Mouse (Mus musculus) limb, embryonic 11.5 days (tissue): ENCODE results near the gene Wdr37. TPM values are rescaled to one million over a fixed set of nuclear protein-coding genes. Genes with fewer than 3 reads are reported as not detected.
"Not testable (repeated sequence)": the region's sequence is repeated elsewhere in the genome, so short reads cannot be mapped to it uniquely, and the experiment has no call there.

Experiments used
- ATAC-seq: fragments of 200-750 bp; cut with Nextera tagmentation; 2 replicates; pipeline ENCODE4 v1.8.0; 2017; ENCODE audit warnings: low read depth; ENCODE audit not compliant: insufficient number of reproducible peaks, low FRiP score, low TSS enrichment
- DNase-seq: peaks from one replicate; pipeline ENCODE4 v3.0.0-alpha.2; 2015; ENCODE audit warnings: low spot score
- H3K27ac ChIP-seq: fragments of 300-500 bp; sonication (generic); replicated peaks from 2 replicates; pipeline ENCODE4 v1.5.1; 2014; ENCODE audit warnings: low read depth, mild to moderate bottlenecking, low read length
- H3K27me3 ChIP-seq: fragments of 300-500 bp; sonication (generic); 2 replicates; pipeline ENCODE4 v1.6.1; 2014; ENCODE audit warnings: mild to moderate bottlenecking, low read length, mixed read lengths; ENCODE audit not compliant: control insufficient read depth, insufficient read depth
- H3K36me3 ChIP-seq: fragments of 300-500 bp; sonication (generic); 2 replicates; pipeline ENCODE4 v1.6.1; 2014; ENCODE audit warnings: mild to moderate bottlenecking, low read length, moderate library complexity, mixed read lengths; ENCODE audit not compliant: control insufficient read depth, insufficient read depth
- H3K4me1 ChIP-seq: fragments of 300-500 bp; sonication (generic); 2 replicates; pipeline ENCODE4 v1.6.1; 2014; ENCODE audit warnings: low read length, mixed read lengths; ENCODE audit not compliant: control insufficient read depth, insufficient read depth
- H3K4me2 ChIP-seq: fragments of 300-500 bp; sonication (generic); 2 replicates; pipeline ENCODE4 v1.6.1; 2014; ENCODE audit warnings: low read depth, mild to moderate bottlenecking, moderate library complexity; ENCODE audit not compliant: severe bottlenecking
- H3K4me3 ChIP-seq: fragments of 300-500 bp; sonication (generic); 2 replicates; pipeline ENCODE4 v1.5.1; 2014; ENCODE audit warnings: low read depth, low read length
- H3K9ac ChIP-seq: fragments of 300-500 bp; sonication (generic); 2 replicates; pipeline ENCODE4 v1.6.1; 2014; ENCODE audit warnings: mild to moderate bottlenecking, low read length
- H3K9me3 ChIP-seq: fragments of 300-500 bp; sonication (generic); 2 replicates; pipeline ENCODE4 v1.6.1; 2016; ENCODE audit warnings: low read length; ENCODE audit not compliant: control insufficient read depth
- WGBS: fragments of 180-500 bp; shearing (Covaris S2); extraction: QIAGEN DNeasy Blood & Tissue Kit; methylation state at CpG from one replicate; pipeline ENCODE4 v1.1.7; 2014; 5-methylcytosine and 5-hydroxymethylcytosine counted together
- polyA plus RNA-seq: library from polyadenylated mRNA; unstranded; fragments of >200 nt; fragmentation: Nextera tagmentation; extraction: Ambion mirVana; gene quantifications from 2 replicates; pipeline ENCODE4 v1.2.1, GENCODE M21; 2014

Gene Wdr37
- polyA plus RNA-seq, 1 experiment from 2014 or later = 28.7 TPM

- Histone ChIP-seq H3K9ac (no peak overlapping the region), H3K9me3 (no peaks in the 10 kb centered on the region)
- WGBS = 98% methylated on average over 2 of the region's 2 CpGs
Observed at GRCm38 (mm10) chr13:8854769-8855168, 16.9 kb downstream of the Wdr37 start.

GRCm38 (mm10) chr13:8853424-8853823 is 18.3 kb downstream of the Wdr37 start:
- WGBS = 98% methylated on average over 4 of the region's 4 CpGs
- H3K36me3 ChIP-seq = peaks cover 2% of the 10 kb centered on the region; the same call in 1 of the 2 replicates
- no peak overlapping the region for H3K9ac ChIP-seq
- no peak overlapping the region for H3K4me3 ChIP-seq
- no peaks in the 10 kb centered on the region for H3K27me3 ChIP-seq
- no peak overlapping the region for H3K4me2 ChIP-seq
- ATAC-seq (no peak), DNase-seq (no peak)
- no peak overlapping the region for H3K27ac ChIP-seq
- no peaks in the 10 kb centered on the region for H3K9me3 ChIP-seq
- H3K4me1 ChIP-seq = no peaks in the 10 kb centered on the region

More at GRCm38 (mm10) chr13:8854769-8855168, 16.9 kb downstream of the Wdr37 start:
- ATAC-seq (no peak), DNase-seq (no peak)
- Histone ChIP-seq H3K27me3 (no peaks in the 10 kb centered on the region), H3K4me3 (no peak overlapping the region), H3K4me2 (no peak overlapping the region), H3K27ac (no peak overlapping the region), H3K36me3 (peaks cover 2% of the 10 kb centered on the region; the same call in 1 of the 2 replicates), H3K4me1 (no peaks in the 10 kb centered on the region)

- H3K4me1 ChIP-seq = no peaks in the 10 kb centered on the region
- H3K27ac ChIP-seq = no peak overlapping the region
- peaks cover 2% of the 10 kb centered on the region; the same call in 1 of the 2 replicates for H3K36me3 ChIP-seq
- no peak for DNase-seq
- H3K4me3 ChIP-seq = no peak overlapping the region
- H3K4me2 ChIP-seq = no peak overlapping the region
- no peak overlapping the region for H3K9ac ChIP-seq
- no peak for ATAC-seq
- H3K27me3 ChIP-seq = no peaks in the 10 kb centered on the region
- 91% methylated on average over 1 of the region's 1 CpGs for WGBS
- H3K9me3 ChIP-seq = no peaks in the 10 kb centered on the region
Observed at GRCm38 (mm10) chr13:8849311-8849710, 22.4 kb downstream of the Wdr37 start.

- Histone ChIP-seq H3K36me3 (0 out of 2 replicates have a peak, but pooled peaks cover 2% of the 10 kb centered on the region), H3K4me3 (no peak overlapping the region), H3K9me3 (no peaks in the 10 kb centered on the region), H3K27ac (no peak overlapping the region), H3K4me1 (no peaks in the 10 kb centered on the region), H3K9ac (no peak overlapping the region), H3K4me2 (no peak overlapping the region), H3K27me3 (no peaks in the 10 kb centered on the region)
- 59% methylated on average over 2 of the region's 2 CpGs for WGBS
- DNase-seq (no peak), ATAC-seq (no peak)
Observed at GRCm38 (mm10) chr13:8847702-8848101, 24.0 kb downstream of the Wdr37 start.

GRCm38 (mm10) chr13:8842273-8842672 is 29.4 kb downstream of the Wdr37 start:
- DNase-seq = no peak
- 91% methylated on average over 3 of the region's 3 CpGs for WGBS
- Histone ChIP-seq H3K4me1 (no peaks in the 10 kb centered on the region), H3K27me3 (no peaks in the 10 kb centered on the region), H3K9me3 (no peaks in the 10 kb centered on the region), H3K36me3 (0 out of 2 replicates have a peak, but pooled peaks cover 2% of the 10 kb centered on the region), H3K9ac (no peak overlapping the region), H3K27ac (no peak overlapping the region), H3K4me3 (no peak overlapping the region), H3K4me2 (no peak overlapping the region)
- no peak for ATAC-seq

- not testable (repeated sequence) for H3K27ac ChIP-seq, H3K4me3 ChIP-seq, H3K27me3 ChIP-seq, H3K9me3 ChIP-seq, DNase-seq, ATAC-seq, H3K4me2 ChIP-seq, H3K36me3 ChIP-seq, H3K4me1 ChIP-seq, H3K9ac ChIP-seq
- 94% methylated on average over 7 of the region's 7 CpGs for WGBS
Observed at GRCm38 (mm10) chr13:8841846-8842245, 29.9 kb downstream of the Wdr37 start.

GRCm38 (mm10) chr13:8840941-8841340 is 30.8 kb downstream of the Wdr37 start:
- no peaks in the 10 kb centered on the region for H3K9me3 ChIP-seq
- DNase-seq (no peak), ATAC-seq (no peak)
- 93% methylated on average over 2 of the region's 2 CpGs for WGBS
- H3K27ac ChIP-seq = no peak overlapping the region
- no peak overlapping the region for H3K4me3 ChIP-seq
- H3K9ac ChIP-seq = no peak overlapping the region
- H3K4me2 ChIP-seq = no peak overlapping the region
- 0 out of 2 replicates have a peak, but pooled peaks cover 2% of the 10 kb centered on the region for H3K36me3 ChIP-seq
- H3K4me1 ChIP-seq = no peaks in the 10 kb centered on the region
- no peaks in the 10 kb centered on the region for H3K27me3 ChIP-seq

- Histone ChIP-seq H3K36me3 (peaks cover 5% of the 10 kb centered on the region; the same call in 1 of the 2 replicates), H3K9ac (no peak overlapping the region), H3K4me1 (no peaks in the 10 kb centered on the region), H3K27me3 (no peaks in the 10 kb centered on the region), H3K4me3 (no peak overlapping the region), H3K4me2 (no peak overlapping the region), H3K9me3 (no peaks in the 10 kb centered on the region), H3K27ac (no peak overlapping the region)
- no peak for DNase-seq
- no peak for ATAC-seq
- WGBS = 89% methylated on average over 6 of the region's 6 CpGs
Observed at GRCm38 (mm10) chr13:8839937-8840336, 31.8 kb downstream of the Wdr37 start.

- no peak for ATAC-seq
- Histone ChIP-seq H3K36me3 (peaks cover 7% of the 10 kb centered on the region; the same call in 1 of the 2 replicates), H3K4me3 (no peak overlapping the region), H3K27ac (no peak overlapping the region), H3K27me3 (no peaks in the 10 kb centered on the region), H3K9me3 (no peaks in the 10 kb centered on the region), H3K4me2 (no peak overlapping the region), H3K4me1 (no peaks in the 10 kb centered on the region), H3K9ac (no peak overlapping the region)
- DNase-seq = no peak
- WGBS = 88% methylated on average over 10 of the region's 10 CpGs
Observed at GRCm38 (mm10) chr13:8839111-8839510, 32.6 kb downstream of the Wdr37 start.
